Mouse (Mus musculus) embryo, embryonic 9.5 days (tissue): Measurements from ENCODE around the gene Naif1.
"Not testable (repeated sequence)": the region's sequence is repeated elsewhere in the genome, so short reads cannot be mapped to it uniquely, and the experiment has no call there.

Experiments
- DNase-seq: peaks from one replicate; pipeline ENCODE4 v3.0.0-alpha.2; 2017; ENCODE audit errors: extremely low spot score

Naif1 gene

GRCm38 (mm10) chr2:32455101-32455500 lies 4.8 kb downstream of the Naif1 start:
- no peak for DNase-seq

- no peak for DNase-seq
Measured at GRCm38 (mm10) chr2:32458300-32458699, 8.0 kb downstream of the Naif1 start.

GRCm38 (mm10) chr2:32459657-32460056 lies 9.4 kb downstream of the Naif1 start:
- DNase-seq: no peak

- no peak for DNase-seq
Measured at GRCm38 (mm10) chr2:32463773-32464172, 13.5 kb downstream of the Naif1 start.

GRCm38 (mm10) chr2:32464212-32464891 lies 14.1 kb downstream of the Naif1 start:
- no peak for DNase-seq

GRCm38 (mm10) chr2:32471001-32471680 lies 20.9 kb downstream of the Naif1 start:
- no peak for DNase-seq

GRCm38 (mm10) chr2:32471681-32472061 lies 21.4 kb downstream of the Naif1 start:
- no peak for DNase-seq

GRCm38 (mm10) chr2:32475361-32475760 lies 25.1 kb downstream of the Naif1 start:
- not testable (repeated sequence) for DNase-seq

- no peak for DNase-seq
Measured at GRCm38 (mm10) chr2:32482351-32482750, 32.1 kb downstream of the Naif1 start.

- DNase-seq: no peak
Measured at GRCm38 (mm10) chr2:32483179-32483875, 33.1 kb downstream of the Naif1 start.

GRCm38 (mm10) chr2:32484933-32485332 lies 34.7 kb downstream of the Naif1 start:
- no peak for DNase-seq

- no peak for DNase-seq
Measured at GRCm38 (mm10) chr2:32485751-32486150, 35.5 kb downstream of the Naif1 start.

GRCm38 (mm10) chr2:32486155-32486554 lies 35.9 kb downstream of the Naif1 start:
- no peak for DNase-seq

GRCm38 (mm10) chr2:32487124-32487623 lies 36.9 kb downstream of the Naif1 start:
- peak; percentile 91 for DNase-seq

GRCm38 (mm10) chr2:32488679-32489078 lies 38.4 kb downstream of the Naif1 start:
- DNase-seq: peak; percentile 77

- not testable (repeated sequence) for DNase-seq
Measured at GRCm38 (mm10) chr2:32490730-32491129, 40.5 kb downstream of the Naif1 start.

- DNase-seq: no peak
Measured at GRCm38 (mm10) chr2:32492661-32493060, 42.4 kb downstream of the Naif1 start.

GRCm38 (mm10) chr2:32493301-32493701 lies 43.0 kb downstream of the Naif1 start:
- DNase-seq: no peak

- no peak for DNase-seq
Measured at GRCm38 (mm10) chr2:32494522-32494921, 44.3 kb downstream of the Naif1 start.

- DNase-seq: no peak
Measured at GRCm38 (mm10) chr2:32495185-32495726, 45.0 kb downstream of the Naif1 start.

GRCm38 (mm10) chr2:32496190-32496589 lies 45.9 kb downstream of the Naif1 start:
- DNase-seq: no peak

GRCm38 (mm10) chr2:32499365-32499764 lies 49.1 kb downstream of the Naif1 start:
- DNase-seq: no peak
